Mouse (Mus musculus) heart, adult 2 months (tissue): ENCODE measurements at regions not wholly inside any gene's neighbourhood (a gene's known extent, or its start where the extent isn't known, plus 50 kb on each side); places are given as distances from the start of the nearest gene placed in this dataset.

Experiments
- DNase-seq, 2 experiments: peaks; one replicate each; pipeline ENCODE4 v3.0.0; 2021
- H3K27ac ChIP-seq: fragments of 200-600 bp; 2 replicates; pipeline ENCODE4 v1.8.1; 2022
- H3K27me3 ChIP-seq: fragments of 200-500 bp; 2 replicates; pipeline ENCODE4 v1.6.1; 2012; ENCODE audit warnings: mild to moderate bottlenecking, low read length, inconsistent platforms, mixed read lengths; ENCODE audit not compliant: control insufficient read depth, insufficient read depth
- H3K36me3 ChIP-seq: fragments of 200-500 bp; 2 replicates; pipeline ENCODE4 v1.6.1; 2012; ENCODE audit warnings: low read length, inconsistent platforms; ENCODE audit not compliant: control insufficient read depth, insufficient read depth
- H3K4me1 ChIP-seq: fragments of 200-500 bp; 2 replicates; pipeline ENCODE4 v1.6.1; 2011; ENCODE audit warnings: low read length; ENCODE audit not compliant: control insufficient read depth, insufficient read depth
- H3K4me3 ChIP-seq: fragments of 200-600 bp; 2 replicates; pipeline ENCODE4 v1.8.1; 2022
- H3K79me2 ChIP-seq: fragments of 200-500 bp; replicated peaks from 2 replicates; pipeline ENCODE4 v1.6.1; 2012; ENCODE audit warnings: mild to moderate bottlenecking, inconsistent platforms, low read length, moderate library complexity, mixed read lengths; ENCODE audit not compliant: control insufficient read depth, insufficient read depth
- H3K9ac ChIP-seq: fragments of 200-500 bp; 2 replicates; pipeline ENCODE4 v1.6.1; 2012; ENCODE audit warnings: low read depth, mild to moderate bottlenecking, control low read depth, inconsistent platforms, low read length, mixed read lengths
- CTCF ChIP-seq: fragments of 200-600 bp; IDR thresholded peaks from 2 replicates; pipeline ENCODE4 v1.8.1; 2022; ENCODE audit warnings: antibody characterized with exemption, mild to moderate bottlenecking, moderate library complexity
- EP300 ChIP-seq: fragments of 200-500 bp; IDR thresholded peaks from 2 replicates; pipeline ENCODE4 v1.6.1; 2011; ENCODE audit warnings: low read depth, low read length, control low read depth; ENCODE audit not compliant: insufficient read depth
- POLR2A ChIP-seq: fragments of 200-500 bp; IDR thresholded peaks from 2 replicates; pipeline ENCODE4 v1.6.1; 2011; ENCODE audit warnings: mild to moderate bottlenecking, low read depth, low read length, control low read depth; ENCODE audit not compliant: insufficient read depth
- WGBS: fragments of 180-500 bp; shearing (Covaris S2); methylation state at CpG from one replicate; pipeline ENCODE4 v1.1.7; 2018; 5-methylcytosine and 5-hydroxymethylcytosine counted together
- intact Hi-C: fragments of 180-260 bp; cut with DNase I; formaldehyde crosslinking; loops from one replicate; pipeline ENCODE4 v1.15.1; 2025

DNA sequence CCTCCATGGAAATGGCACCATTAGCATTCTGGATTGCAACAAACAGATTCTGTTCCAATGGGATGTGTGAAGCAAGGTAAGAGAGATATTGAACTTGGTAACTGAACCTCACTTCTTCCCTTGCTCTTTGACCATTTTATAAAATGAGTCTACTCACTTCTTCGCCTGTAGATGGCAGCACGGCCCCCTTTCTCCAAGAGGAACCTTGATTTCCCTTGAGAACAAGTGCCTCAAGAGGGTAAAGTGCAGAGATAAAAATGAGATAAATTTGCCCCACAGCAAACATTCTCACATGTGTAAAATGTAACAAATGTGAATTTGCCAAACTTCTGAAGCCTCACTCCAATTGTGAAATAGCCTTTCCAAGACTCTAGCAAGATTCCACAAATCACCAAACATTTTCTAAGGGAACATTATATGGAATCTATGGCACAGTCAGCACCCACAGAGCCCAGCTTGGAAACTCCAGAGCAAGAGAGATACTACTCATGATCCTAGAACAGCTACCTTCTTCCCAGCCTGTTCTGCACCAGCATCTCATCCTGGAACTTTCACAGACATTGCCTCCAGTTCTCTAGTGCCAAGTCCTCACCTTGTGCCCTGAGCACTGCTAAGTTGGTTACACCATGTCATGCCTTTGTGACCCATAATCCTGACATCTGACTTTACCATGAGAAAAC lies 60.3 kb upstream of the Trabd2b start:
- TF ChIP-seq EP300 (no peak), CTCF (peak; percentile 83), POLR2A (no peak)
- no peak overlapping the region for H3K9ac ChIP-seq
- no peak overlapping the region for H3K4me3 ChIP-seq
- H3K36me3 ChIP-seq: no peaks in the 10 kb centered on the region
- intact Hi-C loops: loop anchor here (2.0 to 10.0 kb wide), 2 partner anchors 59 to 99 kb away; no protein-coding TSS in a partner anchor
- no peaks in the 10 kb centered on the region for H3K4me1 ChIP-seq
- no peaks in the 10 kb centered on the region for H3K27me3 ChIP-seq
- no peak overlapping the region for H3K27ac ChIP-seq
- H3K79me2 ChIP-seq: no peaks in the 10 kb centered on the region
- DNase-seq: peak; percentile 22 to 46
- WGBS: 0% methylated on average over 2 of the region's 2 CpGs

DNA sequence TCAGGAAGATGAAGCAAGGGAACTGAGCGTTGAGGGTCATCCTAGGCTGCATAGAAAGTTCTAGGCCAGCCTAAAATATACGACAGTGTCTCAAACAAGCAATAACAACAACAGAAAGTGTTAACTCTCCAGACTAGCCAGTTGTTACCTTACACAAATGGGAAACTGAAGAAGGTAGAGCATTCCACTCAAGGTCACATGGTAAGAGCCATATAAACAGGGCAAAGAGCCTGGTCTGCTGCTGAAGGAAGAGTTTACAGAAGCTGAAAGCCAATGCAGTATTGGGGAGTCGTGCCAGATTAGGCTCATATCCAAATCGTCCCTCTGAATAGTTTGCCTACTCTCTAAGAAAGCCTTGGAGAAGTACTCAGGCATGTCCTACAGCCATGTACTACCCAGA lies 59.6 kb upstream of the Trabd2b start:
- H3K4me1 ChIP-seq: no peaks in the 10 kb centered on the region
- H3K27ac ChIP-seq: no peak overlapping the region
- H3K9ac ChIP-seq: no peak overlapping the region
- H3K36me3 ChIP-seq: no peaks in the 10 kb centered on the region
- H3K4me3 ChIP-seq: no peak overlapping the region
- no peaks in the 10 kb centered on the region for H3K79me2 ChIP-seq
- no peak for DNase-seq
- H3K27me3 ChIP-seq: no peaks in the 10 kb centered on the region
- TF ChIP-seq EP300 (no peak), POLR2A (no peak), CTCF (no peak)
- intact Hi-C loops: loop anchor here (2.0 to 10.0 kb wide), 2 partner anchors 58 to 98 kb away; no protein-coding TSS in a partner anchor
- 64% methylated on average over 4 of the region's 4 CpGs for WGBS

DNA sequence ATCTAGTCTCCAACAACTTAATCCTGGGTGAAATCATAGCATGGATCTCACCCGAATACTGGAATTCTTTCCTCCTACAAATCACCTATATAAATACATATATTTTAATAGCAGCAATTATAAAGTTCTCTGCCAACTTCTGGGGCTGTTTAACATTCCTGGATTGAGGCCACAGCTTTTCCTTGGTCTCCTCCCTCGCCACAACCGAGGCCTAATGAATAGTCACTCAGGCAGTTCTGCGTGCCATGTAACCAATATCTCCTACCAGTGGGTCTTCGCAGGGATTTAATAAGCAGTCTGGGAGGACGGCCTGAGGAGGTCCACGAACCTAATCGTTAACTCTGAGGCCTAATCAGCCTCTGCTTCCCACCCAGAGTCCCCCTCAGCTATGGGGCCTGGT lies 56.9 kb upstream of the Trabd2b start:
- intact Hi-C loops: loop anchor here (10.0 kb wide), 1 partner anchor 95 kb away; no protein-coding TSS in a partner anchor
- Histone ChIP-seq H3K4me3 (no peak overlapping the region), H3K9ac (no peak overlapping the region), H3K27me3 (no peaks in the 10 kb centered on the region), H3K4me1 (peaks cover 2% of the 10 kb centered on the region; the same call in 1 of the 2 replicates), H3K27ac (no peak overlapping the region), H3K79me2 (no peaks in the 10 kb centered on the region), H3K36me3 (no peaks in the 10 kb centered on the region)
- no peak for DNase-seq
- no peak for TF ChIP-seq CTCF
- TF ChIP-seq EP300: no peak
- TF ChIP-seq POLR2A: no peak
- 81% methylated on average over 8 of the region's 8 CpGs for whole genome bisulfite sequencing

DNA sequence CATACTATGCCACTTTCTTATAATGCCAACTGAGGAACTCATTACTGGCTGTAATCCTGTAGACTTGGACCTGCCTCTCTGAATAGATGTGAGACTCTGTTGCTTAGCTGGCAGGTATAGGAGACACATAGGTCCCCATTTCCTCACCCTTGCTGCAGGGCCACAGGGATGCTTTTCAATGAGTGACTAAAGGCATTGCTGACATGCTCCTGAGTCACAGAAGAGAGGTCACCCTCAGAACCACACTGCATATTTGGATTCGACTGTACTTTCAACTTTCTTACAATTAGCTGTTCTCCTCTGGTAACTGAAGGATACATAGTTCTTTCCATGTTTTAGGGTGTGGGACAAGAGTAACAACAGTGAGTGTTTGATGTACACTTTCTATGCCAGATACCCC lies 55.2 kb upstream of the Trabd2b start:
- Histone ChIP-seq H3K9ac (no peak overlapping the region), H3K4me3 (no peak overlapping the region), H3K79me2 (no peaks in the 10 kb centered on the region), H3K27me3 (no peaks in the 10 kb centered on the region), H3K36me3 (no peaks in the 10 kb centered on the region), H3K4me1 (peaks cover 2% of the 10 kb centered on the region; the same call in 1 of the 2 replicates), H3K27ac (no peak overlapping the region)
- 76% methylated on average over 1 of the region's 1 CpGs for WGBS
- intact Hi-C loops: no loop called here
- DNase-seq: no peak
- no peak for TF ChIP-seq CTCF

DNA sequence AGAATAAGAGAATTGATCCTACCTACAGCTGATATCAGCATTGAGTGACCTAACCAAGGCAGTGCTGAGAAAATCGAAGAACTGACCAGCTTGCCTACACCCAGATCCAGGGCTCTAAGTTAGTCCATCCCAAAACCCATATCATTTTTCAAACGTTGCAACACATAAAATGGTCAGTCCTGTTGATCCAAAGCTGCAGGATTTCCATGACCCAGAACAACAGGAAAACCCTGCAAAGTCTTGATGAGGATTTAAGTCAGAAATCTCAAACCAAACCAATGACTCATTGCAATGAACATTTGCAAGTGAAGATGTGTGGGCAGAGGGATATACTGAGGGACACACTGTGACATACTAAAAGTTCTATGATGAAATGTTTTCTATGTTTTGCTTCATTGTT lies 53.5 kb upstream of the Trabd2b start:
- H3K36me3 ChIP-seq: no peaks in the 10 kb centered on the region
- H3K79me2 ChIP-seq: no peaks in the 10 kb centered on the region
- H3K9ac ChIP-seq: no peak overlapping the region
- no peaks in the 10 kb centered on the region for H3K27me3 ChIP-seq
- TF ChIP-seq CTCF: no peak
- TF ChIP-seq EP300: no peak
- no peak for TF ChIP-seq POLR2A
- no peak overlapping the region for H3K4me3 ChIP-seq
- no peak for DNase-seq
- no peak overlapping the region for H3K27ac ChIP-seq
- peaks cover 2% of the 10 kb centered on the region; the same call in 1 of the 2 replicates for H3K4me1 ChIP-seq
- 75% methylated on average over 2 of the region's 2 CpGs for WGBS
- intact Hi-C loops: no loop called here
